Mouse (Mus musculus) gastrocnemius, postnatal 36 days (tissue): ENCODE data around the gene Cmtm2b. TPM values are rescaled to one million over a fixed set of nuclear protein-coding genes. Genes with fewer than 3 reads are reported as not detected.

Source experiments
- DNase-seq, 2 experiments: peaks; one replicate each; pipeline ENCODE4 v3.0.0; 2022
- intact Hi-C: fragments of 180-260 bp; cut with DNase I; formaldehyde crosslinking; loops from one replicate; pipeline ENCODE4 v1.15.1; 2025
- total RNA-seq, 2 experiments: library from RNA; stranded (reverse); gene quantifications; 2 replicates each; pipeline ENCODE4 v1.2.3; 2021

Gene Cmtm2b
- total RNA-seq, 2 experiments from 2014 or later, result not detected

DNA sequence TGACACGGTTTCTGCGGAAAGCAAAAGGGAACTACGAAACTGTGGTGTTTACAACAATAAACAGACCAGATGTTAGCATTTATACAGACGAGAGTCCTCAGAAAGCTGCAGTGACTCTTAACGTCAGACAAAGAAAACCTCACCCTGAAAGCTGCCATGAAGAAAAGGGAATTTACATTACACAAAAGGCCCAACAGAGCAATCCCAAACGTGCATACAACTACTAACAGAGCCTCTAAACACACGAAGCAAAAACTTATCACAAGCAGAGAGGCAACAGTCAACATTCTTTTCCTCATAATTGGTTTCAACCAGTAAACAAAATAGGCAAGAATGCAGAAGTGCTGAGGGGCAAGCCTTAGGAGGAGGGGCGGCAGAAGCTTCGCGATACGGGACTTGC, 54.6 kb downstream of the Cmtm2b start:
- intact Hi-C loops, result no loop called here
- DNase-seq, result no peak

GRCm38 (mm10) chr8:104379301-104379836, 57.3 kb downstream of the Cmtm2b start:
- intact Hi-C loops, result no loop called here

GRCm38 (mm10) chr8:104380269-104380668, 58.2 kb downstream of the Cmtm2b start:
- DNase-seq, result no peak
- intact Hi-C loops, result no loop called here

More at GRCm38 (mm10) chr8:104379301-104379836, 57.3 kb downstream of the Cmtm2b start:
- no peak for DNase-seq

Other genes starting within 250 kb of the Cmtm2b start
- 10 to 100 TPM; 40.2 to 46.1 TPM for gene Cdh5, start 220.6 kb upstream of the Cmtm2b start, total RNA-seq
- gene Bean1, start 151.8 kb upstream of the Cmtm2b start, total RNA-seq, result under 1 TPM; 0.27 to 0.31 TPM
- 1 to 10 TPM; 2.7 to 3.5 TPM for gene Tk2, start 73.7 kb upstream of the Cmtm2b start, total RNA-seq
- 1 to 10 TPM; 1.3 to 2.7 TPM for gene Cklf, start 71.4 kb upstream of the Cmtm2b start, total RNA-seq
- not detected for gene Cmtm2a, start 29.0 kb upstream of the Cmtm2b start, total RNA-seq
- not detected for gene Gm45711, start 12.1 kb upstream of the Cmtm2b start, total RNA-seq
- gene Cmtm1, start 12.1 kb upstream of the Cmtm2b start, total RNA-seq, result not detected
- gene Gm11020, start 663 bp upstream of the Cmtm2b start, total RNA-seq, result not detected
- gene Cmtm3, start 17.2 kb downstream of the Cmtm2b start, total RNA-seq, result 1 to 10 TPM; 5.1 to 5.7 TPM
- 1 to 10 TPM; 4.2 to 4.9 TPM for gene Cmtm4, start 73.6 kb downstream of the Cmtm2b start, total RNA-seq
- 100 to 1,000 TPM in 1 of 2 experiments, 10 to 100 TPM in 1; 82.6 to 121 TPM for gene Dync1li2, start 120.8 kb downstream of the Cmtm2b start, total RNA-seq
- gene Terb1, start 187.7 kb downstream of the Cmtm2b start, total RNA-seq, result not detected
- gene Nae1, start 212.4 kb downstream of the Cmtm2b start, total RNA-seq, result 10 to 100 TPM; 18.6 to 23.8 TPM
- gene Car7, start 212.5 kb downstream of the Cmtm2b start, total RNA-seq, result under 1 TPM; 0.25 to 0.61 TPM